Mouse (Mus musculus): ENCODE measurements around the gene Nup160.

DNA sequence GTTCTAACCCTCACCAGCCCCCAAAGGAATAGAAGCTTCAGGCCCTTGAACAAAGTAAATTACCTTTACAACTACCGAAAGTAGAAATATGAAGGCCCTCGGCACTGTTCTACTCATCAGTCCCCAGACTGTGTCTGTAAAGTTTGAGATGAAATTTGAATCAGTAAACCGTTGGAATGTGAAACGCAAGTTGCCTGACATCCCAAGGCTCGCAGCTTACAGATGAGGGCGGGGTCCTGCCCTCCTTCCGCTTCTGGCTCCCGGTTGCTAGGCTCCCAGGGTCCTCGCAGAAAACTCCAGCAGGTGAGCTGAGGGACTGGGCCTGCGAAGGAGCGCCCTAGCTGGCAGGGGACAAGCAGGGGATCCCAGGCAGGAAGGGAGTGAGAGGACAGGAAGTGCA, 105.4 kb downstream of the Nup160 start, which contains the start of gene Agbl2:
- TF ChIP-seq SRF (IDR thresholded peaks at IDR 0.05; ENCODE audit: control insufficient read depth, insufficient read length, low read depth) (no peak), USF1 (IDR thresholded peaks at IDR 0.05; ENCODE audit: low read depth) (no peak), MYOG (IDR thresholded peaks at IDR 0.05; ENCODE audit: control insufficient read depth in 1 of 3, insufficient read depth in 1 of 3, insufficient read length in 2 of 3, low read depth in 2 of 3) (no peak), MAX (IDR thresholded peaks at IDR 0.05; ENCODE audit: low read depth) (no peak), POLR2A (IDR thresholded peaks at IDR 0.05; ENCODE audit: insufficient read length, low read depth) (no peak), TCF12 (IDR thresholded peaks at IDR 0.05; ENCODE audit: insufficient read depth, poor library complexity, severe bottlenecking) (no peak), POLR2AphosphoS2 (IDR thresholded peaks at IDR 0.05; ENCODE audit: insufficient read length, low read depth) (no peak), MYOD1 (IDR thresholded peaks at IDR 0.05; ENCODE audit: control insufficient read depth in 1 of 3, insufficient read length in 2 of 3, low read depth in 2 of 3) (no peak), CEBPB (IDR thresholded peaks at IDR 0.05; ENCODE audit: insufficient read depth, poor library complexity, severe bottlenecking) (no peak), E2F4 (IDR thresholded peaks at IDR 0.05; ENCODE audit: insufficient read depth) (no peak)
